Comparison of ENCODE assay signal across 13 mouse cellular contexts in genomic region chr10:8910237-8910990, GRCm38 (mm10). TPM values are rescaled to one million over a fixed set of nuclear protein-coding genes. Genes with fewer than 3 reads are reported as not detected.
DNase-seq lines count a peak whose midpoint lies in the region; ATAC-seq lines count a peak whose summit lies in the region.
"Had no signal": no experiment of that assay in that cellular context is flagged by ENCODE, and none has a peak within 500 bp of the region (broad histone marks: within the 10 kb centered on the region; RNA-seq: fewer than 3 reads in every experiment).

No protein-coding gene starts in this region.

- no peak overlapping the region for H3K9ac ChIP-seq in kidney, embryonic 16.5 days (replicated peaks; ENCODE audit: low read length)
- H3K9ac ChIP-seq: heart, embryonic 15.5 days; liver, embryonic 14.5 days; midbrain, embryonic 12.5 days had no signal

- DNase-seq in gastrocnemius, adult 18-20 months (ENCODE audit: low spot score): peak; percentile 53
- DNase-seq in gastrocnemius, postnatal 14 days: no peak
- no peak for DNase-seq in kidney, postnatal 36 days
- DNase-seq in lung, postnatal 10 days: peak; percentile 32
- DNase-seq in urinary bladder, postnatal 36 days (ENCODE audit: low spot score in 2 of 2): no peak
- no peak for DNase-seq in cerebellum, postnatal 10 days
- DNase-seq: adrenal gland, postnatal 14 days; thymus, postnatal 4 days had no signal

- peaks cover 14% of the 10 kb centered on the region for H3K4me1 ChIP-seq in kidney, embryonic 16.5 days (ENCODE audit: insufficient read depth, low read length)
- peaks cover 11% of the 10 kb centered on the region; the same call in 1 of the 2 replicates for H3K4me1 ChIP-seq in brown adipose tissue, adult 24 weeks (ENCODE audit: control insufficient read depth, insufficient read depth, insufficient read length, low read length)
- H3K4me1 ChIP-seq: heart, embryonic 15.5 days; midbrain, embryonic 12.5 days had no signal

- H3K27ac ChIP-seq in kidney, embryonic 16.5 days (ENCODE audit: low read length): peak overlapping the region; percentile 55; the same call in 1 of the 2 replicates
- H3K27ac ChIP-seq in brown adipose tissue, adult 24 weeks (replicated peaks; ENCODE audit: low read depth, low read length): 0 out of 2 replicates have a peak overlapping the region, but pooled peaks have one; percentile 12
- H3K27ac ChIP-seq: liver, embryonic 14.5 days; midbrain, embryonic 12.5 days had no signal

- intact Hi-C loops in gastrocnemius, postnatal 14 days (cut with DNase I; ENCODE audit: low total_unique reads): no loop called here

- 37% methylated on average over 16 of the region's 16 CpGs for WGBS in kidney, embryonic 16.5 days

- no peaks in the 10 kb centered on the region for H3K27me3 ChIP-seq in kidney, embryonic 16.5 days (ENCODE audit: insufficient read depth, low read length)
- H3K27me3 ChIP-seq: heart, embryonic 15.5 days; midbrain, embryonic 12.5 days had no signal

- H3K9me3 ChIP-seq in kidney, embryonic 16.5 days (ENCODE audit: low read length): no peaks in the 10 kb centered on the region
- H3K9me3 ChIP-seq: heart, embryonic 15.5 days; midbrain, embryonic 12.5 days had no signal

- H3K4me2 ChIP-seq in kidney, embryonic 16.5 days (replicated peaks; ENCODE audit: low read depth, low read length): 0 out of 2 replicates have a peak overlapping the region, but pooled peaks have one; percentile 1
- H3K4me2 ChIP-seq: heart, embryonic 15.5 days; midbrain, embryonic 12.5 days had no signal

- no peak for ATAC-seq in kidney, embryonic 16.5 days (ENCODE audit: low FRiP score, low TSS enrichment)

- H3K4me3 ChIP-seq in kidney, embryonic 16.5 days (ENCODE audit: low read length): no peak overlapping the region
- H3K4me3 ChIP-seq in brown adipose tissue, adult 24 weeks (ENCODE audit: insufficient read depth, low read depth, low read length): no peak overlapping the region
- H3K4me3 ChIP-seq: heart, embryonic 15.5 days; midbrain, embryonic 12.5 days had no signal

- H3K36me3 ChIP-seq in kidney, embryonic 16.5 days (ENCODE audit: insufficient read depth, low read length): no peaks in the 10 kb centered on the region
- H3K36me3 ChIP-seq: heart, embryonic 15.5 days; midbrain, embryonic 12.5 days had no signal

RNA-seq across cellular contexts. Expression of gene Sash1, which starts 24.5 kb away (rescaled TPM):
- total RNA-seq in gastrocnemius, adult 18-20 months (2021): 10 to 100 TPM; 12.3 to 15.8 TPM
- total RNA-seq in gastrocnemius, postnatal 14 days (2021): 10 to 100 TPM; 28.0 to 32.1 TPM
- polyA plus RNA-seq in kidney, embryonic 16.5 days (2015; fragmentation: Nextera tagmentation; extraction: Ambion mirVana): 3.1 and 3.9 TPM in 2 replicates
- 14.1 and 18.2 TPM in 2 replicates for polyA plus RNA-seq in brown adipose tissue, adult 24 weeks (2012; ENCODE audit: insufficient read depth, insufficient read length, missing spikeins)

Comparison
In these comparisons a context has a peak if more than half of its experiments do, and no peak if none do; other contexts are left out.
1. DNase-seq: peak in gastrocnemius, adult 18-20 months (single experiment) and lung, postnatal 10 days (single experiment); none in gastrocnemius, postnatal 14 days (single experiment), kidney, postnatal 36 days (0 of 2), urinary bladder, postnatal 36 days (0 of 2) and cerebellum, postnatal 10 days (0 of 2).